Mouse (Mus musculus) kidney, adult 9 months (tissue): ENCODE results near the gene Ipo4.
A peak's percentile ranks its signal among the peaks of the same experiment; 100 is the strongest.

ENCODE experiments used
- DNase-seq: peaks from one replicate; pipeline ENCODE4 v3.0.0; 2022

Ipo4 gene

GRCm38 (mm10) chr14:55635523-55636007, at the start of gene Ipo4:
Ipo4 (minus strand) TSS chr14:55635957.
- peak; percentile 88 for DNase-seq

- DNase-seq, result no peak
These were observed 46.3 kb upstream of the Ipo4 start for GRCm38 (mm10) chr14:55682118-55682493.

- DNase-seq, result peak; percentile 97
These were observed 45.7 kb upstream of the Ipo4 start, which contains the start of gene Tinf2 for GRCm38 (mm10) chr14:55681160-55682117. Tinf2 (minus strand) TSS chr14:55681820.

- DNase-seq, result no peak
These were observed 41.9 kb upstream of the Ipo4 start for GRCm38 (mm10) chr14:55677615-55678014.

GRCm38 (mm10) chr14:55672741-55673060, 36.9 kb upstream of the Ipo4 start:
- DNase-seq, result no peak

GRCm38 (mm10) chr14:55671833-55672740, 36.3 kb upstream of the Ipo4 start, which contains the start of the genes Gmpr2 and Nedd8:
Gmpr2 (plus strand) TSS chr14:55671941.
Nedd8 (minus strand) TSS chr14:55672124.
- peak; percentile 97 for DNase-seq

- no peak for DNase-seq
These were observed 35.7 kb upstream of the Ipo4 start for GRCm38 (mm10) chr14:55671486-55671832.

GRCm38 (mm10) chr14:55660636-55661035, 24.9 kb upstream of the Ipo4 start:
- DNase-seq, result no peak

GRCm38 (mm10) chr14:55659960-55660573, 24.3 kb upstream of the Ipo4 start, which contains the start of gene Mdp1:
Mdp1 (minus strand) TSS chr14:55660508.
- peak; percentile 75 for DNase-seq

- peak; percentile 87 for DNase-seq
These were observed 22.3 kb upstream of the Ipo4 start for GRCm38 (mm10) chr14:55658011-55658410.

GRCm38 (mm10) chr14:55656935-55657334, 21.2 kb upstream of the Ipo4 start:
- no peak for DNase-seq

- DNase-seq, result no peak
These were observed 15.8 kb upstream of the Ipo4 start for GRCm38 (mm10) chr14:55651528-55651927.

- DNase-seq, result no peak
These were observed 14.1 kb upstream of the Ipo4 start, which contains the start of gene Tssk4 for GRCm38 (mm10) chr14:55649884-55650283. Tssk4 (plus strand) TSS chr14:55650184.

GRCm38 (mm10) chr14:55644261-55644888, 8.6 kb upstream of the Ipo4 start:
- DNase-seq, result peak; percentile 20

GRCm38 (mm10) chr14:55643060-55643907, 7.5 kb upstream of the Ipo4 start, which contains the start of gene Tm9sf1:
Tm9sf1 (minus strand) TSS chr14:55643806.
- peak; percentile 89 for DNase-seq

- DNase-seq, result no peak
These were observed 6.9 kb upstream of the Ipo4 start for GRCm38 (mm10) chr14:55642679-55643059.

GRCm38 (mm10) chr14:55641291-55641690, 5.5 kb upstream of the Ipo4 start:
- DNase-seq, result no peak

GRCm38 (mm10) chr14:55640816-55641215, 5.1 kb upstream of the Ipo4 start:
- no peak for DNase-seq

GRCm38 (mm10) chr14:55637795-55638194, 2.0 kb upstream of the Ipo4 start, which contains the start of gene Gm49378:
Gm49378 (minus strand) TSS chr14:55637895.
- no peak for DNase-seq

- peak; percentile 24 for DNase-seq
These were observed 759 bp downstream of the Ipo4 start for GRCm38 (mm10) chr14:55634874-55635522.
